Mouse (Mus musculus): ENCODE results near the gene Ddr2.

GRCm38 (mm10) chr1:169971998-169972397 is 138.6 kb downstream of the Ddr2 start:
- TF ChIP-seq USF1 (IDR thresholded peaks at IDR 0.05; ENCODE audit: low read depth) (no peak), CTCF (IDR thresholded peaks at IDR 0.05; ENCODE audit: control insufficient read depth, insufficient read depth, insufficient read length) (no peak), MYOG (IDR thresholded peaks at IDR 0.05; ENCODE audit: control insufficient read depth, extremely low read depth, insufficient read length) (no peak)
